9 mouse cellular contexts compared by ENCODE assay signal in genomic region chr10:38875667-38876245, GRCm38 (mm10). TPM values are rescaled to one million over a fixed set of nuclear protein-coding genes. Genes with fewer than 3 reads are reported as not detected.
A peak's percentile ranks its signal among the peaks of the same experiment; 100 is the strongest.
DNase-seq lines count a peak whose midpoint lies in the region; ATAC-seq and TF ChIP-seq lines count a peak whose summit lies in the region.
"Had no signal": no experiment of that assay in that cellular context is flagged by ENCODE, and none has a peak within 500 bp of the region (broad histone marks: within the 10 kb centered on the region; RNA-seq: fewer than 3 reads in every experiment).

No protein-coding gene starts in this region.

- no peaks in the 10 kb centered on the region for H3K4me1 ChIP-seq in forebrain, embryonic 14.5 days (ENCODE audit: control insufficient read depth, insufficient read depth, low read length)
- no peaks in the 10 kb centered on the region for H3K4me1 ChIP-seq in forebrain, embryonic 12.5 days
- peaks cover 5% of the 10 kb centered on the region for H3K4me1 ChIP-seq in thymus, adult 2 months (replicated peaks; ENCODE audit: control insufficient read depth, insufficient read depth, low read length)
- H3K4me1 ChIP-seq in kidney, postnatal 0 days (replicated peaks; ENCODE audit: insufficient read depth, low read length): no peaks in the 10 kb centered on the region
- H3K4me1 ChIP-seq in liver, postnatal 0 days (ENCODE audit: insufficient read depth): no peaks in the 10 kb centered on the region

- TF ChIP-seq CTCF in thymus, adult 2 months (IDR thresholded peaks at IDR 0.05; ENCODE audit: borderline replicate concordance, control insufficient read depth, extremely low read depth, insufficient read depth, low read length, poor library complexity): no peak
- peak; percentile 87 for TF ChIP-seq CTCF in kidney, postnatal 0 days (IDR thresholded peaks at IDR 0.05; ENCODE audit: low read depth)
- TF ChIP-seq CTCF in liver, postnatal 0 days (IDR thresholded peaks at IDR 0.05; ENCODE audit: low read depth): peak; percentile 73

- 26% methylated on average over 5 of the region's 5 CpGs for WGBS in forebrain, embryonic 14.5 days
- 26% methylated on average over 5 of the region's 5 CpGs for WGBS in forebrain, embryonic 12.5 days
- 25% methylated on average over 5 of the region's 5 CpGs for WGBS in thymus, adult 2 months
- WGBS in kidney, postnatal 0 days: 6% methylated on average over 5 of the region's 5 CpGs
- 19% methylated on average over 5 of the region's 5 CpGs for WGBS in liver, postnatal 0 days (ENCODE audit: insufficient replicate concordance)

- no peak overlapping the region for H3K4me3 ChIP-seq in forebrain, embryonic 14.5 days (ENCODE audit: low read depth, low read length)
- no peak overlapping the region for H3K4me3 ChIP-seq in forebrain, embryonic 12.5 days (replicated peaks)
- H3K4me3 ChIP-seq in thymus, adult 2 months (ENCODE audit: control insufficient read depth, insufficient read depth, low read length): no peak overlapping the region
- H3K4me3 ChIP-seq in kidney, postnatal 0 days (replicated peaks; ENCODE audit: low read depth, low read length): no peak overlapping the region
- H3K4me3 ChIP-seq in liver, postnatal 0 days (ENCODE audit: low read depth, low read length): no peak overlapping the region

- no peak overlapping the region for H3K4me2 ChIP-seq in forebrain, embryonic 14.5 days (ENCODE audit: low read length)
- H3K4me2 ChIP-seq in forebrain, embryonic 12.5 days: no peak overlapping the region
- H3K4me2 ChIP-seq in kidney, postnatal 0 days (ENCODE audit: low read length): no peak overlapping the region
- H3K4me2 ChIP-seq in liver, postnatal 0 days (ENCODE audit: low read depth, low read length): no peak overlapping the region

- no peaks in the 10 kb centered on the region for H3K36me3 ChIP-seq in forebrain, embryonic 14.5 days (ENCODE audit: control insufficient read depth, insufficient read depth, low read length)
- H3K36me3 ChIP-seq in forebrain, embryonic 12.5 days (replicated peaks): no peaks in the 10 kb centered on the region
- H3K36me3 ChIP-seq in thymus, adult 2 months (ENCODE audit: control insufficient read depth, insufficient read depth, low read length): no peaks in the 10 kb centered on the region
- no peaks in the 10 kb centered on the region for H3K36me3 ChIP-seq in kidney, postnatal 0 days (ENCODE audit: insufficient read depth, low read length)
- H3K36me3 ChIP-seq in liver, postnatal 0 days (replicated peaks; ENCODE audit: insufficient read depth, low read length): no peaks in the 10 kb centered on the region
- H3K36me3 ChIP-seq in splenic B cell, adult 2 months (ENCODE audit: control insufficient read depth, insufficient read depth, low read length, poor library complexity, severe bottlenecking): no peaks in the 10 kb centered on the region

- H3K27ac ChIP-seq in forebrain, embryonic 14.5 days (ENCODE audit: low read depth, low read length): no peak overlapping the region
- H3K27ac ChIP-seq in forebrain, embryonic 12.5 days: no peak overlapping the region
- H3K27ac ChIP-seq in thymus, adult 2 months (ENCODE audit: control insufficient read depth, insufficient read depth, low read length): no peak overlapping the region
- no peak overlapping the region for H3K27ac ChIP-seq in kidney, postnatal 0 days
- no peak overlapping the region for H3K27ac ChIP-seq in liver, postnatal 0 days (ENCODE audit: low read depth)

- no peaks in the 10 kb centered on the region for H3K9me3 ChIP-seq in forebrain, embryonic 14.5 days (replicated peaks; ENCODE audit: control insufficient read depth, low read length)
- no peaks in the 10 kb centered on the region for H3K9me3 ChIP-seq in forebrain, embryonic 12.5 days
- no peaks in the 10 kb centered on the region for H3K9me3 ChIP-seq in kidney, postnatal 0 days (replicated peaks; ENCODE audit: low read length)
- H3K9me3 ChIP-seq in liver, postnatal 0 days (ENCODE audit: low read length): no peaks in the 10 kb centered on the region

- no peaks in the 10 kb centered on the region for H3K27me3 ChIP-seq in forebrain, embryonic 14.5 days (replicated peaks; ENCODE audit: control insufficient read depth, insufficient read depth, low read length)
- H3K27me3 ChIP-seq in forebrain, embryonic 12.5 days: no peaks in the 10 kb centered on the region
- H3K27me3 ChIP-seq in thymus, adult 2 months (ENCODE audit: control insufficient read depth, insufficient read depth, low read length): no peaks in the 10 kb centered on the region
- H3K27me3 ChIP-seq in kidney, postnatal 0 days (ENCODE audit: insufficient read depth, low read length): no peaks in the 10 kb centered on the region
- H3K27me3 ChIP-seq in liver, postnatal 0 days (ENCODE audit: insufficient read depth, low read length): no peaks in the 10 kb centered on the region
- no peaks in the 10 kb centered on the region for H3K27me3 ChIP-seq in splenic B cell, adult 2 months (ENCODE audit: control insufficient read depth, insufficient read depth, low read length, poor library complexity, severe bottlenecking)

- no peak for TF ChIP-seq EP300 in liver, postnatal 0 days (IDR thresholded peaks at IDR 0.05; ENCODE audit: low read depth)

- no peak for ATAC-seq in forebrain, embryonic 14.5 days
- ATAC-seq in forebrain, embryonic 12.5 days (ENCODE audit: low FRiP score): no peak
- no peak for ATAC-seq in kidney, postnatal 0 days (replicated peaks; ENCODE audit: low FRiP score, low read depth)
- no peak for ATAC-seq in liver, postnatal 0 days

- TF ChIP-seq POLR2A in thymus, adult 2 months (IDR thresholded peaks at IDR 0.05; ENCODE audit: control insufficient read depth, extremely low read depth, insufficient read depth, low read length, poor library complexity): no peak

- peak; percentile 62 for DNase-seq in forebrain, embryonic 14.5 days (ENCODE audit: low spot score)
- DNase-seq in thymus, adult 2 months: peak; percentile 48
- DNase-seq in thymus, adult 18-20 months: no peak
- peak; percentile 38 for DNase-seq in embryo, embryonic 11.5 days (ENCODE audit: low read depth, low spot score)
- DNase-seq in kidney, postnatal 0 days (ENCODE audit: low spot score): peak; percentile 74
- DNase-seq in liver, postnatal 0 days: peak; percentile 28
- peak; percentile 41 for DNase-seq in splenic B cell, adult 2 months (ENCODE audit: low read depth, low spot score)

- no peak overlapping the region for H3K9ac ChIP-seq in forebrain, embryonic 14.5 days (ENCODE audit: low read length)
- H3K9ac ChIP-seq in forebrain, embryonic 12.5 days: no peak overlapping the region
- H3K9ac ChIP-seq in kidney, postnatal 0 days (ENCODE audit: low read depth, low read length): no peak overlapping the region
- H3K9ac ChIP-seq in liver, postnatal 0 days (replicated peaks): no peak overlapping the region

RNA-seq across cellular contexts. Expression of gene Rfpl4b, which starts 54.2 kb away (rescaled TPM):
- not detected in 2 replicates for polyA plus RNA-seq in forebrain, embryonic 14.5 days (2014; fragmentation: Nextera tagmentation; extraction: Ambion mirVana)
- polyA plus RNA-seq in forebrain, embryonic 12.5 days (2016; fragmentation: Nextera tagmentation; extraction: Ambion mirVana): not detected in 2 replicates
- polyA plus RNA-seq in thymus, adult 2 months (2012; rRNA removed): not detected in 2 replicates
- polyA plus RNA-seq in kidney, postnatal 0 days (2015; fragmentation: Nextera tagmentation; extraction: Ambion mirVana): not detected in 2 replicates
- polyA plus RNA-seq in liver, postnatal 0 days (2015; fragmentation: Nextera tagmentation; extraction: Ambion mirVana): not detected in 2 replicates
- polyA plus RNA-seq: gonadal fat pad, adult 2 months had no signal

Comparison
In these comparisons a context has a peak if more than half of its experiments do, and no peak if none do; other contexts are left out.
1. DNase-seq: peak in forebrain, embryonic 14.5 days (single experiment), thymus, adult 2 months (single experiment), embryo, embryonic 11.5 days (single experiment), kidney, postnatal 0 days (single experiment), liver, postnatal 0 days (single experiment) and splenic B cell, adult 2 months (single experiment); none in thymus, adult 18-20 months (0 of 2).